Mouse (Mus musculus) cortical plate, adult 2 months (tissue): ENCODE results near the gene Lcp2.

ENCODE experiments used
- CTCF ChIP-seq: fragments of 200-500 bp; IDR thresholded peaks from 2 replicates; pipeline ENCODE4 v1.5.1; 2011; ENCODE audit warnings: mild to moderate bottlenecking, control low read depth, low read length; ENCODE audit not compliant: insufficient read depth; ENCODE audit errors: extremely low read depth
- POLR2A ChIP-seq: fragments of 200-500 bp; IDR thresholded peaks from 2 replicates; pipeline ENCODE4 v1.6.1; 2011; ENCODE audit warnings: mild to moderate bottlenecking, low read length, control low read depth; ENCODE audit not compliant: insufficient read depth; ENCODE audit errors: extremely low read depth

DNA sequence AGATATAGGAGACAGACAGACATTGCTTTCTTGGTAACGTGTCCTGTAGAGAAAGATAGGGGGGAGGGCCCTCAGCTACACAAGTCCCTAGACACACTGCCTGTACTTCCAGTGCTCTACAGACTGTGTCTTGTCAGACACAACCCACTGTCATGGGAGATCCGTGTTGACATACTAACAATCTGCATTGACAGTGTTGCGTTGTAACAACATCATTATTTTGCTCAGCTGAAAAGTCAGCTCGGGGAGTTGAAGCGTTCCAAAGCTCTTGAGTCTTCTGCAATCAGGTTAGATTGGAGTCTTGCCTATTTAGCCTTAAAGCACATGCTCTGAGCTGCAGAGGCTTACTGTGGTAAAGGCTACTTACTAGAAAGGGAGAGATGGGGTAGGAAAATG is 820 bp downstream of the Lcp2 start:
- TF ChIP-seq CTCF (no peak), POLR2A (no peak)
